Mouse (Mus musculus) hindbrain, embryonic 14.5 days (tissue): ENCODE measurements around the gene Ang. TPM values are rescaled to one million over a fixed set of nuclear protein-coding genes. Genes with fewer than 3 reads are reported as not detected.

Experiments
- ATAC-seq: fragments of 200-750 bp; cut with Nextera tagmentation; 2 replicates; pipeline ENCODE4 v1.8.0; 2017; ENCODE audit warnings: moderate number of reproducible peaks, mild to moderate bottlenecking, moderate TSS enrichment, moderate library complexity; ENCODE audit not compliant: low FRiP score
- DNase-seq: peaks from one replicate; pipeline ENCODE4 v3.0.0-alpha.2; 2015; ENCODE audit warnings: low spot score
- H3K27ac ChIP-seq: fragments of 300-500 bp; sonication (generic); 2 replicates; pipeline ENCODE4 v1.5.1; 2014; ENCODE audit warnings: mild to moderate bottlenecking, moderate library complexity
- H3K27me3 ChIP-seq: fragments of 300-500 bp; sonication (generic); 2 replicates; pipeline ENCODE4 v1.6.1; 2014; ENCODE audit warnings: mild to moderate bottlenecking, low read length, mixed read lengths; ENCODE audit not compliant: control insufficient read depth, insufficient read depth
- H3K36me3 ChIP-seq: fragments of 300-500 bp; sonication (generic); replicated peaks from 2 replicates; pipeline ENCODE4 v1.6.1; 2014; ENCODE audit not compliant: control insufficient read depth, insufficient read depth
- H3K4me1 ChIP-seq: fragments of 300-500 bp; sonication (generic); replicated peaks from 2 replicates; pipeline ENCODE4 v1.6.1; 2014; ENCODE audit warnings: antibody characterized with exemption, low read length, mixed read lengths; ENCODE audit not compliant: control insufficient read depth, insufficient read depth
- H3K4me2 ChIP-seq: fragments of 300-500 bp; sonication (generic); replicated peaks from 2 replicates; pipeline ENCODE4 v1.6.1; 2014; ENCODE audit warnings: mild to moderate bottlenecking, moderate library complexity
- H3K4me3 ChIP-seq: fragments of 300-500 bp; sonication (generic); replicated peaks from 2 replicates; pipeline ENCODE4 v1.5.1; 2014; ENCODE audit warnings: mild to moderate bottlenecking, low read length
- H3K9ac ChIP-seq: fragments of 300-500 bp; sonication (generic); 2 replicates; pipeline ENCODE4 v1.6.1; 2014
- H3K9me3 ChIP-seq: fragments of 300-500 bp; sonication (generic); 2 replicates; pipeline ENCODE4 v1.6.1; 2016; ENCODE audit warnings: low read length; ENCODE audit not compliant: control insufficient read depth
- WGBS: fragments of 180-500 bp; shearing (Covaris S2); extraction: QIAGEN DNeasy Blood & Tissue Kit; methylation state at CpG from one replicate; pipeline ENCODE4 v1.1.7; 2014; 5-methylcytosine and 5-hydroxymethylcytosine counted together
- polyA plus RNA-seq: library from polyadenylated mRNA; unstranded; fragments of >200 nt; fragmentation: Nextera tagmentation; extraction: Ambion mirVana; gene quantifications from 2 replicates; pipeline ENCODE4 v1.2.1, GENCODE M21; 2014

Ang gene
- polyA plus RNA-seq, 1 experiment from 2014 or later, result 5.2 TPM

- H3K4me3 ChIP-seq, result no peak overlapping the region
- H3K4me2 ChIP-seq, result no peak overlapping the region
- H3K9me3 ChIP-seq, result 0 out of 2 replicates have a peak, but pooled peaks cover 2% of the 10 kb centered on the region
- ATAC-seq (no peak), DNase-seq (no peak)
- no peaks in the 10 kb centered on the region for H3K27me3 ChIP-seq
- WGBS, result 82% methylated on average over 7 of the region's 7 CpGs
- H3K9ac ChIP-seq, result no peak overlapping the region
- H3K36me3 ChIP-seq, result no peaks in the 10 kb centered on the region
- no peak overlapping the region for H3K27ac ChIP-seq
- no peaks in the 10 kb centered on the region for H3K4me1 ChIP-seq
These were observed 40.3 kb downstream of the Ang start for GRCm38 (mm10) chr14:51131086-51131815.

- ATAC-seq (no peak), DNase-seq (no peak)
- no peak overlapping the region for H3K4me2 ChIP-seq
- no peaks in the 10 kb centered on the region for H3K27me3 ChIP-seq
- WGBS, result 90% methylated on average over 4 of the region's 4 CpGs
- no peaks in the 10 kb centered on the region for H3K4me1 ChIP-seq
- H3K36me3 ChIP-seq, result no peaks in the 10 kb centered on the region
- H3K27ac ChIP-seq, result no peak overlapping the region
- H3K9ac ChIP-seq, result no peak overlapping the region
- no peaks in the 10 kb centered on the region for H3K9me3 ChIP-seq
- no peak overlapping the region for H3K4me3 ChIP-seq
These were observed 41.4 kb downstream of the Ang start for GRCm38 (mm10) chr14:51132372-51132771.

- no peaks in the 10 kb centered on the region for H3K9me3 ChIP-seq
- no peak overlapping the region for H3K27ac ChIP-seq
- DNase-seq, result no peak
- 84% methylated on average over 2 of the region's 2 CpGs for WGBS
- no peak overlapping the region for H3K9ac ChIP-seq
- H3K4me3 ChIP-seq, result no peak overlapping the region
- H3K4me2 ChIP-seq, result no peak overlapping the region
- ATAC-seq, result no peak
- H3K36me3 ChIP-seq, result no peaks in the 10 kb centered on the region
- no peaks in the 10 kb centered on the region for H3K27me3 ChIP-seq
- no peaks in the 10 kb centered on the region for H3K4me1 ChIP-seq
These were observed 49.4 kb downstream of the Ang start for GRCm38 (mm10) chr14:51140342-51140741.

GRCm38 (mm10) chr14:51142119-51142518 lies 51.2 kb downstream of the Ang start:
- H3K27me3 ChIP-seq, result no peaks in the 10 kb centered on the region
- H3K9ac ChIP-seq, result no peak overlapping the region
- WGBS, result 88% methylated on average over 4 of the region's 4 CpGs
- H3K27ac ChIP-seq, result no peak overlapping the region
- no peaks in the 10 kb centered on the region for H3K4me1 ChIP-seq
- DNase-seq (no peak), ATAC-seq (no peak)
- no peaks in the 10 kb centered on the region for H3K36me3 ChIP-seq
- H3K4me3 ChIP-seq, result no peak overlapping the region
- no peak overlapping the region for H3K4me2 ChIP-seq
- no peaks in the 10 kb centered on the region for H3K9me3 ChIP-seq

GRCm38 (mm10) chr14:51142568-51142967 lies 51.6 kb downstream of the Ang start:
- Histone ChIP-seq H3K4me2 (no peak overlapping the region), H3K27me3 (no peaks in the 10 kb centered on the region), H3K36me3 (no peaks in the 10 kb centered on the region), H3K4me1 (no peaks in the 10 kb centered on the region), H3K4me3 (no peak overlapping the region), H3K27ac (no peak overlapping the region), H3K9ac (no peak overlapping the region), H3K9me3 (no peaks in the 10 kb centered on the region)
- WGBS, result 88% methylated on average over 3 of the region's 3 CpGs
- DNase-seq, result no peak
- no peak for ATAC-seq

GRCm38 (mm10) chr14:51143287-51143686 lies 52.3 kb downstream of the Ang start:
- H3K4me2 ChIP-seq, result no peak overlapping the region
- no peaks in the 10 kb centered on the region for H3K36me3 ChIP-seq
- H3K9me3 ChIP-seq, result no peaks in the 10 kb centered on the region
- DNase-seq (no peak), ATAC-seq (no peak)
- H3K27me3 ChIP-seq, result no peaks in the 10 kb centered on the region
- H3K9ac ChIP-seq, result no peak overlapping the region
- 79% methylated on average over 4 of the region's 4 CpGs for WGBS
- no peak overlapping the region for H3K27ac ChIP-seq
- no peak overlapping the region for H3K4me3 ChIP-seq
- no peaks in the 10 kb centered on the region for H3K4me1 ChIP-seq

GRCm38 (mm10) chr14:51143937-51144336 lies 53.0 kb downstream of the Ang start:
- ATAC-seq (no peak), DNase-seq (no peak)
- Histone ChIP-seq H3K27ac (no peak overlapping the region), H3K4me2 (no peak overlapping the region), H3K27me3 (no peaks in the 10 kb centered on the region), H3K36me3 (no peaks in the 10 kb centered on the region), H3K9ac (no peak overlapping the region), H3K4me1 (no peaks in the 10 kb centered on the region), H3K4me3 (no peak overlapping the region), H3K9me3 (no peaks in the 10 kb centered on the region)
- WGBS, result 89% methylated on average over 2 of the region's 2 CpGs

GRCm38 (mm10) chr14:51144451-51144850 lies 53.5 kb downstream of the Ang start:
- Histone ChIP-seq H3K4me3 (no peak overlapping the region), H3K9me3 (no peaks in the 10 kb centered on the region), H3K4me1 (no peaks in the 10 kb centered on the region), H3K27me3 (no peaks in the 10 kb centered on the region), H3K27ac (no peak overlapping the region), H3K4me2 (no peak overlapping the region), H3K36me3 (no peaks in the 10 kb centered on the region), H3K9ac (no peak overlapping the region)
- ATAC-seq (no peak), DNase-seq (no peak)
- 96% methylated on average over 4 of the region's 4 CpGs for WGBS

- Histone ChIP-seq H3K9ac (no peak overlapping the region), H3K27me3 (no peaks in the 10 kb centered on the region), H3K4me2 (no peak overlapping the region), H3K36me3 (no peaks in the 10 kb centered on the region), H3K27ac (no peak overlapping the region), H3K4me1 (no peaks in the 10 kb centered on the region), H3K9me3 (no peaks in the 10 kb centered on the region), H3K4me3 (no peak overlapping the region)
- no peak for DNase-seq
- WGBS, result 83% methylated on average over 6 of the region's 6 CpGs
- no peak for ATAC-seq
These were observed 54.6 kb downstream of the Ang start for GRCm38 (mm10) chr14:51145521-51145920.

- Histone ChIP-seq H3K9ac (no peak within 1 kb of the TSS), H3K4me2 (no peak within 1 kb of the TSS), H3K4me1 (no peaks in the 10 kb centered on the region), H3K36me3 (no peaks in the 10 kb centered on the region), H3K27me3 (no peaks in the 10 kb centered on the region), H3K9me3 (no peaks in the 10 kb centered on the region), H3K4me3 (no peak within 1 kb of the TSS), H3K27ac (no peak within 1 kb of the TSS)
- whole genome bisulfite sequencing, result 39% methylated on average over 2 of the region's 2 CpGs
- ATAC-seq, result no peak
- no peak for DNase-seq
These were observed 55.7 kb downstream of the Ang start, which contains the start of gene Rnase1 for GRCm38 (mm10) chr14:51146685-51147084. Rnase1 (minus strand) TSS chr14:51146785.
